Mouse (Mus musculus) midbrain, postnatal 0 days (tissue): ENCODE data around the gene Pdpk1. TPM values are rescaled to one million over a fixed set of nuclear protein-coding genes. Genes with fewer than 3 reads are reported as not detected.
"Not testable (repeated sequence)": the region's sequence is repeated elsewhere in the genome, so short reads cannot be mapped to it uniquely, and the experiment has no call there.

ENCODE experiments used
- ATAC-seq: fragments of 200-750 bp; cut with Nextera tagmentation; 2 replicates; pipeline ENCODE4 v1.8.0; 2017; ENCODE audit warnings: moderate number of reproducible peaks, mild to moderate bottlenecking, moderate TSS enrichment, moderate library complexity; ENCODE audit not compliant: low FRiP score
- DNase-seq: peaks from one replicate; pipeline ENCODE4 v3.0.0-alpha.2; 2015; ENCODE audit warnings: low spot score
- H3K27ac ChIP-seq: fragments of 300-500 bp; sonication (generic); 2 replicates; pipeline ENCODE4 v1.5.1; 2014; ENCODE audit warnings: low read depth, mild to moderate bottlenecking, low read length, mixed read lengths
- H3K27me3 ChIP-seq: fragments of 300-500 bp; sonication (generic); 2 replicates; pipeline ENCODE4 v1.6.1; 2014; ENCODE audit warnings: low read length, control low read depth, mixed read lengths; ENCODE audit not compliant: insufficient read depth
- H3K36me3 ChIP-seq: fragments of 300-500 bp; sonication (generic); 2 replicates; pipeline ENCODE4 v1.6.1; 2014; ENCODE audit warnings: low read length, control low read depth, mixed read lengths; ENCODE audit not compliant: insufficient read depth
- H3K4me1 ChIP-seq: fragments of 300-500 bp; sonication (generic); 2 replicates; pipeline ENCODE4 v1.6.1; 2014; ENCODE audit warnings: mild to moderate bottlenecking, control low read depth, antibody characterized with exemption, low read length, mixed read lengths; ENCODE audit not compliant: insufficient read depth
- H3K4me2 ChIP-seq: fragments of 300-500 bp; sonication (generic); 2 replicates; pipeline ENCODE4 v1.6.1; 2014; ENCODE audit warnings: low read depth, mild to moderate bottlenecking, low read length, mixed read lengths; ENCODE audit not compliant: poor library complexity, severe bottlenecking
- H3K4me3 ChIP-seq: fragments of 300-500 bp; sonication (generic); 2 replicates; pipeline ENCODE4 v1.5.1; 2014; ENCODE audit warnings: low read depth, mild to moderate bottlenecking, low read length, moderate library complexity
- H3K9ac ChIP-seq: fragments of 300-500 bp; sonication (generic); replicated peaks from 2 replicates; pipeline ENCODE4 v1.6.1; 2014; ENCODE audit warnings: mild to moderate bottlenecking, low read length, moderate library complexity, mixed read lengths; ENCODE audit not compliant: poor library complexity, severe bottlenecking
- H3K9me3 ChIP-seq: fragments of 300-500 bp; sonication (generic); 2 replicates; pipeline ENCODE4 v1.6.1; 2016; ENCODE audit warnings: low read length, control low read depth
- CTCF ChIP-seq: IDR thresholded peaks from 2 replicates; pipeline ENCODE4 v1.5.1; 2016; ENCODE audit warnings: antibody characterized with exemption, mild to moderate bottlenecking
- WGBS: fragments of 180-500 bp; shearing (Covaris S2); extraction: QIAGEN DNeasy Blood & Tissue Kit; methylation state at CpG from one replicate; pipeline ENCODE4 v1.1.7; 2014; 5-methylcytosine and 5-hydroxymethylcytosine counted together
- polyA plus RNA-seq: library from polyadenylated mRNA; unstranded; fragments of >200 nt; fragmentation: Nextera tagmentation; extraction: Ambion mirVana; gene quantifications from 2 replicates; pipeline ENCODE4 v1.2.1, GENCODE M21; 2015
- total RNA-seq: library from RNA; depleted of rRNA; stranded (reverse); fragments of >200 nt; gene quantifications from 2 replicates; pipeline ENCODE4 v1.2.3, GENCODE M21; 2014

Gene Pdpk1
- total and polyA plus RNA-seq, 2 experiments from 2014 or later = 57.9 to 61.5 TPM

DNA sequence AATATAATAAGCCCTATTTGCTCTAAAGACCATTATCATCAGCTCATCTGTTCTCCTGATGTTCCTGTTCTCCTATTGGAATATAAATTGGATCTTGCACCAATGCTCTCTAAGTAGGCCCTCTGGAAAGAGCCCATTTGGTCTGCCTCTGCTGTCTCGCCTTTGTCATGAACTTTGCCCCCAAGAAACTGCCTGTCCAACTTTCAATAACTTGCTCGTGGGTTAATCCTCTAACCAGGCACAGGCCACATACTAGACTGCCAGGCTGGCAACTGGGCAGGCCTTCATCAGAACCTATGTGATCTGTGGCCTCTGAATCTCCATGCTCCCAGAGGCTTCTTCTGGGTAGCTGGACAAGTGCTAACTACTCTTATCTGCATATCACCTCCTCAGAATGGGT, 45.6 kb downstream of the Pdpk1 start:
- Histone ChIP-seq H3K9ac (no peak overlapping the region), H3K9me3 (no peaks in the 10 kb centered on the region), H3K4me3 (no peak overlapping the region), H3K27ac (no peak overlapping the region), H3K27me3 (no peaks in the 10 kb centered on the region), H3K4me1 (no peaks in the 10 kb centered on the region), H3K4me2 (no peak overlapping the region), H3K36me3 (peaks cover 35% of the 10 kb centered on the region)
- 86% methylated on average over 2 of the region's 2 CpGs for WGBS
- ATAC-seq (no peak), DNase-seq (no peak)
- TF ChIP-seq CTCF = no peak

DNA sequence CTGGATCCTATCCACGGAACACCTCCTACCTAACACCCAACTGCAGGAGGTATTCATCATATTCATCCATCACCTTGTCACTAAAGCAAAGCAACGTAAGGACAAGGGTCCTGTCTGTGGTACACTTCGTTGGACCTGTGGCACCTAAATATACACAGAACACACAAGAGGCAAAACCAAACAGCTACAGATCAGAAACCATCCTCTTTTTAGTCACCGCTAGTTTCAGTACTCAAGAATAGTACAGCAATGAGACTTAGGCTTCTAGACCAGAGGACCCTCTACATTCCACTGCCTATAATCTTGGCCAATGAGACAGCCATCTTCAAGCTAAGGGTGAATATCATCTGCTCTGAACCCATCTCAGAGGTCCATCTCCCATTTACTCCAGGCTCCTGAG, 52.4 kb downstream of the Pdpk1 start:
- DNase-seq = no peak
- no peak overlapping the region for H3K9ac ChIP-seq
- H3K4me1 ChIP-seq = no peaks in the 10 kb centered on the region
- WGBS = 96% methylated on average over 4 of the region's 4 CpGs
- no peak overlapping the region for H3K27ac ChIP-seq
- TF ChIP-seq CTCF = no peak
- H3K4me3 ChIP-seq = no peak overlapping the region
- ATAC-seq = no peak
- no peak overlapping the region for H3K4me2 ChIP-seq
- no peaks in the 10 kb centered on the region for H3K9me3 ChIP-seq
- no peaks in the 10 kb centered on the region for H3K27me3 ChIP-seq
- peaks cover 44% of the 10 kb centered on the region for H3K36me3 ChIP-seq

DNA sequence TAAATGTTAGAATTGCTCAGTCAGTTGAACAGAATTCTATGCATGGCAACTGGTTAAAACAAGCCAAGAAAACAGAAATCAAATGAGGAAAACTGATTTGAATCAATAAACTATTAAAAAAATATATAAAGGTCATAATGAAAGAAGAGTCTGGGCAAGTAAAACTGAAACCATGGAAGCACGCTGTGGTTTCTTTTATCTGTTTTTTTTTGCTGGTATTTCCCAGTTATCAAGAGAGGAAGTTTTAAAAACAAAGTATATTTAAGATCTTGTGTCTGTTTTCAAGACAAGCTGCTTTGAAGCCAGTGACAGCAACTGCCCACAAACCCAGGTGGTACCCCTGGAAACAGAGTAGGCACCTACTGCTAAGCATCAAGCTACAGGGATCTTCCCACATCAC, 60.1 kb downstream of the Pdpk1 start:
- H3K4me2 ChIP-seq = no peak overlapping the region
- 95% methylated on average over 1 of the region's 1 CpGs for WGBS
- no peak for TF ChIP-seq CTCF
- no peak overlapping the region for H3K4me3 ChIP-seq
- H3K27me3 ChIP-seq = no peaks in the 10 kb centered on the region
- ATAC-seq = no peak
- H3K36me3 ChIP-seq = peaks cover 46% of the 10 kb centered on the region
- H3K27ac ChIP-seq = no peak overlapping the region
- no peak for DNase-seq
- H3K4me1 ChIP-seq = no peaks in the 10 kb centered on the region
- H3K9me3 ChIP-seq = no peaks in the 10 kb centered on the region
- no peak overlapping the region for H3K9ac ChIP-seq

DNA sequence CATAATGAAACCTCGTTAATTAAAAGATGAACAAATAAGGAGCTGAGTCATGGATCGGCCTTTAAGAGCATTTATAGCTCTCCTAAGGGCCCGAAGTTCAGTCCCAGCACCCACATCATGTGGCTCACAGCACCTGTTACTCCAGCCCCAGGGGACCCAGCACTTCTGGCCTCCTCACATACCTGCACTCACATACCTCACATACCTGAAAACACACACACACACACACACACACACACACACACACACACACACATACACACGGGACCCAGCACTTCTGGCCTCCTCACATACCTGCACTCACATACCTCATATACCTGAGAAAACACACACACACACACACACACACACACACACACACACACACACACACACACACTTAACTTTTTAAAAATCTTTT, 64.3 kb downstream of the Pdpk1 start:
- H3K4me2 ChIP-seq, H3K4me1 ChIP-seq, H3K9me3 ChIP-seq, H3K9ac ChIP-seq, ATAC-seq, H3K4me3 ChIP-seq, H3K27ac ChIP-seq, DNase-seq, H3K27me3 ChIP-seq: not testable (repeated sequence)
- WGBS = 97% methylated on average over 4 of the region's 4 CpGs
- H3K36me3 ChIP-seq = peaks cover 46% of the 10 kb centered on the region

DNA sequence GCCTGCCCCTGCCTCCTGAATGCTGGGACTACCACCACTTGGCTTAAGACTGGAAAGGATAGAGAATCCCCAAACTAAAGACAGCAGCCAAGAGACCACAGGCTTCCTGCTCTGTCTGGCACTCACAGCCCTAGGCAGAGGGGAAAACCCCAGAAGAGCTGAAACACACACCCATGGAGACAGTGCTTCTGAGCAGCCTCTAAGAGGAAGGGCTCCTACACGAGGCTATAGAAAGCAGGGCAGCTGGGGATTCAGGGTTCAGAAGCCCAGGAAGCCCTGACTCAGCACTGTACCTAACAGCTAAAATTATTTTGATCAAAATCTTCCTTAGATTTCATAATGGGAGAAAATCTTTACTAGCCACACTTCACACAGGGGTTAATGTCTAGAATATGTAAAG, 66.1 kb downstream of the Pdpk1 start:
- 57% methylated on average over 1 of the region's 1 CpGs for WGBS
- H3K27me3 ChIP-seq = no peaks in the 10 kb centered on the region
- H3K27ac ChIP-seq = no peak overlapping the region
- ATAC-seq (no peak), DNase-seq (no peak)
- no peak for TF ChIP-seq CTCF
- H3K4me3 ChIP-seq = no peak overlapping the region
- no peak overlapping the region for H3K4me2 ChIP-seq
- no peaks in the 10 kb centered on the region for H3K9me3 ChIP-seq
- H3K36me3 ChIP-seq = peaks cover 36% of the 10 kb centered on the region; the same call in 1 of the 2 replicates
- H3K4me1 ChIP-seq = no peaks in the 10 kb centered on the region
- no peak overlapping the region for H3K9ac ChIP-seq

DNA sequence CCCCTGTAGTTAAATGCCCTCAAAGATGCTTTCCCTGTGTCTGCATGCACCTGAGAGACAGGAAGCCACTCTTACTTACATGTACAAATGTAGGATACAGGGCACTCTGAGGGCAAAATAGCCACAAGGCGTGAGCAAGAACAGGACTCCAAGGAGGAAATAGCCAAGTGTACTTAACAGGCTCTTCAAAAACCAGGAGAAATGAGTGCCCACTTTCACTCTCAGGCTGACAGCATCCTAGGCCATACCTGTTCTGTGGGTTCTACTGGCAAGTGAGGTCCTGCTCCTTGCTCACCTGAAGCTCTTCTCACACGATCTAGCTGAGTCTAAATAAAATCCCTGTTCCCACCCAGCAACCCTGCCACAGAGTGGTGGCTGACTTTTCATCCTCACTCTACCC, 73.6 kb downstream of the Pdpk1 start:
- WGBS = 93% methylated on average over 2 of the region's 2 CpGs
- H3K4me3 ChIP-seq = no peak overlapping the region
- no peak overlapping the region for H3K9ac ChIP-seq
- ATAC-seq (no peak), DNase-seq (no peak)
- no peaks in the 10 kb centered on the region for H3K9me3 ChIP-seq
- H3K27ac ChIP-seq = no peak overlapping the region
- peaks cover 1% of the 10 kb centered on the region for H3K4me1 ChIP-seq
- no peak overlapping the region for H3K4me2 ChIP-seq
- peaks cover 33% of the 10 kb centered on the region for H3K36me3 ChIP-seq
- no peak for TF ChIP-seq CTCF
- no peaks in the 10 kb centered on the region for H3K27me3 ChIP-seq
